Mouse (Mus musculus) urinary bladder, adult 18-20 months (tissue): ENCODE results near the gene Phldb2.
A peak's percentile ranks its signal among the peaks of the same experiment; 100 is the strongest.

Experiments
- DNase-seq, 2 experiments: peaks; one replicate each; pipeline ENCODE4 v3.0.0; 2022; ENCODE audit warnings: low spot score in 2 of 2, mixed read lengths in 2 of 2

Phldb2 gene

GRCm38 (mm10) chr16:45795188-45795693 lies 158.2 kb downstream of the Phldb2 start:
- no peak for DNase-seq

- DNase-seq: no peak
Measured at GRCm38 (mm10) chr16:45792781-45793180, 160.6 kb downstream of the Phldb2 start.

DNA sequence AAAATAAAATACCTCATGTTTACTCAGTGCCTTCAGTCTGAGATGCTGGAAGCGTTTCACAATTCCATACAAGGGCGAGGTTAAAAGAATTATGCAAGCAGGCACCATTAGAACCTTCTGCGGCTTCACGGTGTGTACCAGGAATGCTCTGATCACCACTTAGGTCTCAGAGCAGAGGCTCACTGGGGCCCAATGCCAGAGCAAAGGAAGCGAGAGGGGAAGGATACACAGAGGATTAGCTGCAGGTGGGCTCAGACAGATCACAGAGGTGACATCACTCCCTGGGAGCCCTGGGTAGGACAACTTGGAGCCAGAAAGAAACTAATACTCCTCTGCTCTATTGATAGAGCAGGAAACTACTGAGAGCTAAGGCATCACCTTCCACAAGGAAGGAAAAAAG lies 162.1 kb downstream of the Phldb2 start:
- DNase-seq: no peak

GRCm38 (mm10) chr16:45789311-45789710 lies 164.1 kb downstream of the Phldb2 start:
- no peak for DNase-seq

DNA sequence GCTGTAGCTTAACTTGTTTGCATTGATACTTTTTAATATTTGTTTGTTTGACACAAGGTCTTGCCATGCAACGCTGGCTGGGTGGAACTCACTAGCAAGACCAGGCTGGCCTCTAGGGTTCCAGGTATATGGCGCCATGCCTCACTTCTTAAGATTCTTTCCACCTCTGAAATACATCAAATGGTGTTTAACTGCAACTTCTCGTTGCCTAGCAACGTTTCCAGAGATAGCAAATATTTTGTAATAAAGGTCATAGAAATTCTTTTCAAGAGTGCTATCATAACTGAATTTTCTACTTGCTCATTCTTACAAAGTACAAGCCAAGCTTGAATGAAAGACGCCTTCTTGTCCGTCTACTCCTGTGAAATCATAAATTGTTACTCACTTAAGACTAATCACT lies 165.7 kb downstream of the Phldb2 start:
- DNase-seq: no peak

DNA sequence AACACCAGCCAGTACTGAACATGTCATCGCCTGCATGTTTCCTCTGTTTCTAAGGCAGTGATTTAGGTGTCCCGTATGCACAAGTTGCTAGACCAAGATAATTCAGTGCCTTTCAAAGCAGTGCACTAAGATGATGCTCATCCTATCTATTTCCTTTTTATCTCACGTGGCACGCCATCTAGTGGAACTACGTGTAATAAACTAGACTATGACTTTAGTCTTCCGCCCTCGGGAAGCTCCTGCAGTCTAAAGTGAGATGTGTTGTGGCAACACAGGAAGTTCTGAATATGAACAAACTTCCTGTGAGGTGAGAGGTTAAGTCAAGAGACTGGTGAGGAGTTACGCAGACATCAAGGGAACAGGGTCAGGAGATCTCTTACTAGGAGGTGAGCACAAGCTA lies 166.8 kb downstream of the Phldb2 start:
- no peak for DNase-seq

- no peak for DNase-seq
Measured at GRCm38 (mm10) chr16:45780001-45780400, 173.4 kb downstream of the Phldb2 start.

- no peak for DNase-seq
Measured at GRCm38 (mm10) chr16:45774813-45775212, 178.6 kb downstream of the Phldb2 start.

- DNase-seq: no peak
Measured at GRCm38 (mm10) chr16:45770914-45771313, 182.5 kb downstream of the Phldb2 start.

DNA sequence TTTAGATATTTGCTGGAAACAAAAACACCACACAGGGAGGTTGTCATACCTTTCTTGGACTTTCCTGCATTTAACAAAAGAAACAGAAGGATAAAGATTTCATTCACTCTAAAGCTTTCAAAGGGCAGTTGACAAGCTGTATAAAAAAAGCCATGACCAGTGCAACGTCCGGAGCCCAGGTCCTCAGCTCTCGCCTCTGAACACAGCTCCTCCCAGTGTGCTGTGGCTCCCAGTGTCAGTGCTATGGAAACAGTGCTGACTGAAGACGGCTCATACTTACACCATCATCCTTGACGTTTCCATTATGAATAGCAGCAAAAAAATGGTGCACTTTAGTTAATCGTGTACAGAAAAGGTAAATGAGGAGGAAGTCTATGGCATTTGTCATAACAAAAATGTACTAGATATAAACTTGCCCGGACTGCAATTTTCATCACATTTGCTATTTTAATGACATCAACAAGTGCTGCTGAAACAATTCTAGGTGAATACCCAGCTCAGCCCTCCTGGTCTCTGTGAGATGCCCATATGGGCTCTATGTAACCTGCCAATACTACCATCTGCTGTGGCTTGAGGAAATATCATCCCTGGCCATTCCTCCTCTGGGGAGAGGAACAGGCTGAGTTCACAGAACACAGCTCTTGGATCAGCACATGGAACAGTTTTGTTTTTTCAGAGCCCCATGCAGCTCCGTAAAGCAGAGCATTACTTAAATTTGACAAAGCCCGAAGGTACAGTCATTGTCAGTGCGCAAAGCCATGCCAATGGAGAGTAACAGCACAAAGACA lies 185.4 kb downstream of the Phldb2 start:
- no peak for DNase-seq

DNA sequence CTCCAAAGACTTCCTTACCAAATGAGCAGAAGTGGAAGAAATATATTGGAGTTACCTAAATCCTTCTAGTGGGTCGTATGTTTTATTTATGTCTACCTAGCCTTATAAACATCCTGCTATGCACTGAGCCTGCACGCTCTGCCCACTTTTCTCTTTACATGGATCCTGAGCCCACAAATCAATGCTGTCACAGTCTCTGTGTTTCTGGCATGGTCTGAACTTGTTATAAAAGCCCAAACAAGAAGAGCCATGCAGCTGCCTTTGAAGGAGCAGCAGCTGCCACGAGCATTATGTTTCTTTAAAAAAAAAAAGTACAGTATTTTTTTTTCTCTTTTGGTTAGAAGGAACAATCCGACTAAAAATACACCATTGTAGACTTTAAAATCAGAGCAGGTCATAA lies 186.0 kb downstream of the Phldb2 start:
- no peak for DNase-seq

- no peak for DNase-seq
Measured at GRCm38 (mm10) chr16:45765801-45766494, 187.4 kb downstream of the Phldb2 start.

DNA sequence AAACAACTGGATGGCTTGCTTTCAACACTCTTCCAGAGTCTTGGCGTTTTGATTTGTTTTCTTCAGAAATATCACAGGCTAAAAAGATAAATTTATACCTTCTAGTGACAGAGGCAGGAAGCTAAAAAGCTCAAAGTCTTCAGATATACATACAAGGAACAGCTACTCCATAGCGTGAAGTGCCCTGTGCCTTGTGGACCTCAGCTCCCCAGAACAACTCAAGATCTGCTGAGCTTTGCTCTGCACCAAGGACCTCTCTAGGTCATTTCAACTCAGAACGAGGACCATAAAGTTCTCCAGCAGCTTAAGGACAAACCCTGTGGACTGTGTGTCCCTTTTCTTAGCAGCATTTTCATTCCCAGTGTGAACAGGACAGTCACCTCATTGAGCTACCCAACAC lies 188.3 kb downstream of the Phldb2 start:
- DNase-seq: no peak

- DNase-seq: no peak
Measured at GRCm38 (mm10) chr16:45762859-45763505, 190.4 kb downstream of the Phldb2 start.

DNA sequence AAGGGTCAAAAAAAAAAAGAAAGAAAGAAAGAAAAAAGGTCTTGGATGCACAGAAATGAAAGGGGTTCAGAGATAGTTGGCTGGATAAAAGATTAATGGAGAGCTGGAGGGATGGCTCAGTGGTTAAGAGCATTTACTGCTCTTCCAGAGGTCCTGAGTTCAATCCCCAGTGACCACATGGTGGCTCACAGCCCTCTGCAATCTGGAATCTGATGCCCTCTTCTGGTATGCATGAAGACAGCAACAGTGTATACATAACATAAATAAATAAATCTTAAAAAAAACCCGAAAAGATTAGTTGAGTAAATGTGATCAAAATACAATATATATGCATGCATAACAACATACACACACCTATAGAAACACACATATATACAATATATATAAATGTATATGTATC lies 192.0 kb downstream of the Phldb2 start:
- no peak for DNase-seq

DNA sequence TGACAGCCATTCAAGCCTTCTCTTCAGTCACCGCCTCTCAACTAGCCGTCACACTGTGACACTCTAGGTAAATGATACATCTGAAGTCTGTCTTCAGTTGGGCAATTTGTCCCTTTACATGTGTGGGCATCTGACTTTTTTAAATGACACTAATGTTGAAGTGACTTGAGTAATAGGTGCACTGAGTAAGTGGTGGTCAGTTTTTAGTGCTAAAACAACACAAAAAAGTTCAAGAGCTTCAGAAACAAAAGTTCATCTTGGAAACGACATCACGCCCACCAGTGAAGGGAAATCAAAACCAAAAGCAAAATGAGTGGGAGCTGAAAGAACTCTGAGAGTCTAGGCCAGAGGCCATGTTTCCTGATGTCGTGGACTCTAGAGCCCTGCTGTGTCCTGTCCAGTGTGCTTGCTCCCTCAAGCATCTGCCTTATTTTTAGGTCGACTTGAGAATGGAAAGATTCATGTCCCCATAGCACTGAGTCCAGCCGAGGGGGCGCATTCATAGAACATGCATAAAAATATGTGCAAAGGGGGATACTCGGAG lies 194.6 kb downstream of the Phldb2 start:
- DNase-seq: no peak

DNA sequence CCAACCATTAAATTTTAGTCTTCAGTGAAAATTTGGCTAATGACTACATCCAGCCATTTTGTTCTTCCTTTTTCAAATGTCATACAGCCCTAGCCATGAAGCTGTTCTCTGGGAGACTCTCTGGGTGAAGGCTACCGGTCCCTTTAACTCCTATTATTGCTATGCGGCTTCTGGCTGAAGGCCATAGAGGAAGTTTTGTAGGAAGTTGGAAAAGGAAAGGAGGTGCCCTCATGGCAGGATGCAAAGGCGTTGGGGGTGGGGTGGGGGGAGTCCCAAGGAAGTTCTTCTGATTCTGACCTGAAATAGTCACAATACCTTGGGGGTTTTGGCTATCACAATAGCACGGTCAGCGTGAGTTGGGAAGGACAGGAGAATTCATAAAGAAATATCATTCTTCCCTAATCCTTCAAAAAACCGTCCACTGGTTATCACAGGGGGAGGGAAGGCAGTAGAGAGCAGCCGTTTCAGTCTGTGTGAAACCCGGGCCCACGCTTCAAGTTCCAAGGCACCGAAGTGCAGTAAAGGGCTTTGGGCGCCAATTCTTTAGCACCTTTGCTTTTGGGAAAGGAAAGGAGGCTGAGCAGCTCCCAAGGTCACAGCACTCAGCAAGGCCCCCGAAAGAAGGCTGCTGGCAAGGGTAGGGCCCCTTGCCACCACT lies 195.8 kb downstream of the Phldb2 start:
- DNase-seq: no peak

DNA sequence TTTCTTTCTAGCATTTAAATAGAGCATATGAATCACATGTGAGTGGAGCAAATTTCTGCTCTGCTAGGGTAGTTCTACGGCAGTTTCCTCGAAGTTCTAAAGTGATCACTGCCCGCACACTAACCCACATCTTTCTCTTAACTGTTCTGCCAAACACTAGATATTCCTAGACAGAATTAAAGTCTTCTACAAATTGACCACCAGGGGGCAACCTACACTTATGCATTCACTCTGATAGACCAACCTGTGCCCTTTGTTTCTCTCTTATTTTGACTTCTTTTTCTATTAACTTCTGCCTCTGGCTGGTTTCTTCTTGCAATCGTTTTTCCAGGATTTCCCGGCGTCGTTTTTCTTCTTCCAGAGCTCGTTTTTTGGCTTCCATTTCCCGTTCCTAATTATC lies 196.5 kb downstream of the Phldb2 start:
- no peak for DNase-seq

- DNase-seq: no peak
Measured at GRCm38 (mm10) chr16:45743591-45744144, 209.7 kb downstream of the Phldb2 start.

GRCm38 (mm10) chr16:45742615-45743476 lies 210.6 kb downstream of the Phldb2 start, which contains the start of gene Abhd10:
Gene Abhd10, minus strand, starts transcription at chr16:45742955.
- peak; percentile 90 to 96 for DNase-seq
